Mouse (Mus musculus) heart, embryonic 11.5 days (tissue): ENCODE measurements around the gene Gapdhs. TPM values are rescaled to one million over a fixed set of nuclear protein-coding genes. Genes with fewer than 3 reads are reported as not detected.

Source experiments
- ATAC-seq: fragments of 200-750 bp; cut with Nextera tagmentation; replicated peaks from 2 replicates; pipeline ENCODE4 v1.8.0; 2017; ENCODE audit warnings: moderate library complexity; ENCODE audit not compliant: insufficient number of reproducible peaks, low FRiP score, low TSS enrichment
- H3K27ac ChIP-seq: fragments of 300-500 bp; sonication (generic); 2 replicates; pipeline ENCODE4 v1.5.1; 2014; ENCODE audit warnings: mild to moderate bottlenecking, low read depth, low read length
- H3K27me3 ChIP-seq: fragments of 300-500 bp; sonication (generic); 2 replicates; pipeline ENCODE4 v1.6.1; 2014; ENCODE audit warnings: mild to moderate bottlenecking, low read length, mixed read lengths; ENCODE audit not compliant: control insufficient read depth, insufficient read depth
- H3K36me3 ChIP-seq: fragments of 300-500 bp; sonication (generic); 2 replicates; pipeline ENCODE4 v1.6.1; 2014; ENCODE audit warnings: mild to moderate bottlenecking, low read length, moderate library complexity, mixed read lengths; ENCODE audit not compliant: control insufficient read depth, insufficient read depth
- H3K4me1 ChIP-seq: fragments of 300-500 bp; sonication (generic); 2 replicates; pipeline ENCODE4 v1.6.1; 2014; ENCODE audit warnings: low read length; ENCODE audit not compliant: control insufficient read depth, insufficient read depth
- H3K4me2 ChIP-seq: fragments of 300-500 bp; sonication (generic); 2 replicates; pipeline ENCODE4 v1.6.1; 2014; ENCODE audit warnings: mild to moderate bottlenecking, moderate library complexity
- H3K4me3 ChIP-seq: fragments of 300-500 bp; sonication (generic); 2 replicates; pipeline ENCODE4 v1.5.1; 2014; ENCODE audit warnings: low read depth, low read length
- H3K9ac ChIP-seq: fragments of 300-500 bp; sonication (generic); 2 replicates; pipeline ENCODE4 v1.6.1; 2014; ENCODE audit warnings: mild to moderate bottlenecking, low read depth, low read length, moderate library complexity
- H3K9me3 ChIP-seq: fragments of 300-500 bp; sonication (generic); replicated peaks from 2 replicates; pipeline ENCODE4 v1.6.1; 2016; ENCODE audit warnings: low read length; ENCODE audit not compliant: control insufficient read depth
- WGBS: fragments of 180-500 bp; shearing (Covaris S2); extraction: QIAGEN DNeasy Blood & Tissue Kit; methylation state at CpG from one replicate; pipeline ENCODE4 v1.1.7; 2014; ENCODE audit not compliant: insufficient replicate concordance; 5-methylcytosine and 5-hydroxymethylcytosine counted together
- polyA plus RNA-seq: library from polyadenylated mRNA; unstranded; fragments of >200 nt; fragmentation: Nextera tagmentation; extraction: Ambion mirVana; gene quantifications from 2 replicates; pipeline ENCODE4 v1.2.1, GENCODE M21; 2014

The Gapdhs gene
- polyA plus RNA-seq, 1 experiment from 2014 or later = 0.36 TPM

- no peaks in the 10 kb centered on the region for H3K36me3 ChIP-seq
- H3K27ac ChIP-seq = no peak overlapping the region
- H3K9ac ChIP-seq = no peak overlapping the region
- WGBS = 67% methylated on average over 1 of the region's 1 CpGs
- no peaks in the 10 kb centered on the region for H3K4me1 ChIP-seq
- ATAC-seq = no peak
- H3K9me3 ChIP-seq = no peaks in the 10 kb centered on the region
- no peak overlapping the region for H3K4me2 ChIP-seq
- no peak overlapping the region for H3K4me3 ChIP-seq
- H3K27me3 ChIP-seq = no peaks in the 10 kb centered on the region; the same call in 1 of the 2 replicates
Observed at GRCm38 (mm10) chr7:30777911-30778310, 34.4 kb upstream of the Gapdhs start.

- Histone ChIP-seq H3K4me1 (no peaks in the 10 kb centered on the region), H3K9ac (no peak overlapping the region), H3K9me3 (no peaks in the 10 kb centered on the region), H3K27me3 (no peaks in the 10 kb centered on the region; the same call in 1 of the 2 replicates), H3K4me3 (no peak overlapping the region), H3K27ac (no peak overlapping the region), H3K4me2 (no peak overlapping the region), H3K36me3 (no peaks in the 10 kb centered on the region)
- WGBS = 41% methylated on average over 7 of the region's 7 CpGs
- ATAC-seq = no peak
Observed at GRCm38 (mm10) chr7:30777081-30777579, 33.6 kb upstream of the Gapdhs start.

GRCm38 (mm10) chr7:30776104-30776503 is 32.6 kb upstream of the Gapdhs start:
- H3K9me3 ChIP-seq = no peaks in the 10 kb centered on the region; the same call in 1 of the 2 replicates
- ATAC-seq = no peak; the same call in 1 of the 2 replicates
- no peak overlapping the region for H3K4me3 ChIP-seq
- H3K4me1 ChIP-seq = no peaks in the 10 kb centered on the region
- no peaks in the 10 kb centered on the region for H3K36me3 ChIP-seq
- no peak overlapping the region for H3K4me2 ChIP-seq
- no peak overlapping the region for H3K9ac ChIP-seq
- H3K27me3 ChIP-seq = no peaks in the 10 kb centered on the region; the same call in 1 of the 2 replicates
- WGBS = 76% methylated on average over 9 of the region's 9 CpGs
- no peak overlapping the region for H3K27ac ChIP-seq

- H3K4me3 ChIP-seq = no peak overlapping the region
- no peak overlapping the region for H3K4me2 ChIP-seq
- no peaks in the 10 kb centered on the region for H3K36me3 ChIP-seq
- no peaks in the 10 kb centered on the region for H3K27me3 ChIP-seq
- no peaks in the 10 kb centered on the region for H3K4me1 ChIP-seq
- no peak for ATAC-seq
- no peak overlapping the region for H3K27ac ChIP-seq
- WGBS = 22% methylated on average over 9 of the region's 9 CpGs
- H3K9me3 ChIP-seq = no peaks in the 10 kb centered on the region; the same call in 1 of the 2 replicates
- H3K9ac ChIP-seq = 0 out of 2 replicates have a peak overlapping the region, but pooled peaks have one; percentile 40
Observed at GRCm38 (mm10) chr7:30769236-30769635, 25.8 kb upstream of the Gapdhs start.

GRCm38 (mm10) chr7:30766408-30766807 is 22.9 kb upstream of the Gapdhs start:
- WGBS = 82% methylated on average over 4 of the region's 4 CpGs
- Histone ChIP-seq H3K27ac (no peak overlapping the region), H3K4me1 (peaks cover 2% of the 10 kb centered on the region; the same call in 1 of the 2 replicates), H3K9ac (no peak overlapping the region), H3K9me3 (no peaks in the 10 kb centered on the region; the same call in 1 of the 2 replicates), H3K4me2 (no peak overlapping the region), H3K4me3 (no peak overlapping the region), H3K36me3 (no peaks in the 10 kb centered on the region), H3K27me3 (no peaks in the 10 kb centered on the region)
- no peak for ATAC-seq

GRCm38 (mm10) chr7:30765173-30765572 is 21.7 kb upstream of the Gapdhs start:
- Histone ChIP-seq H3K9me3 (no peaks in the 10 kb centered on the region), H3K9ac (no peak overlapping the region), H3K4me1 (peaks cover 8% of the 10 kb centered on the region; the same call in 1 of the 2 replicates), H3K4me3 (no peak overlapping the region), H3K36me3 (no peaks in the 10 kb centered on the region), H3K4me2 (peak overlapping the region; percentile 25; the same call in 1 of the 2 replicates), H3K27me3 (no peaks in the 10 kb centered on the region), H3K27ac (no peak overlapping the region)
- ATAC-seq = no peak
- 28% methylated on average over 11 of the region's 11 CpGs for WGBS

- Histone ChIP-seq H3K27me3 (no peaks in the 10 kb centered on the region), H3K4me2 (no peak within 1 kb of the TSS), H3K4me3 (no peak within 1 kb of the TSS), H3K36me3 (no peaks in the 10 kb centered on the region), H3K4me1 (peaks cover 8% of the 10 kb centered on the region; the same call in 1 of the 2 replicates), H3K9ac (no peak within 1 kb of the TSS), H3K27ac (no peak within 1 kb of the TSS), H3K9me3 (no peaks in the 10 kb centered on the region)
- 55% methylated on average over 5 of the region's 5 CpGs for WGBS
- ATAC-seq = no peak
Observed at GRCm38 (mm10) chr7:30763456-30763855, 20.0 kb upstream of the Gapdhs start, which contains the start of gene Dmkn. Gene Dmkn (plus strand): TSS chr7:30763756.

- Histone ChIP-seq H3K36me3 (no peaks in the 10 kb centered on the region), H3K9ac (no peak overlapping the region), H3K27ac (no peak overlapping the region), H3K27me3 (no peaks in the 10 kb centered on the region), H3K4me3 (no peak overlapping the region), H3K4me1 (peaks cover 8% of the 10 kb centered on the region; the same call in 1 of the 2 replicates), H3K4me2 (no peak overlapping the region), H3K9me3 (no peaks in the 10 kb centered on the region)
- no peak for ATAC-seq
- WGBS = 26% methylated on average over 4 of the region's 4 CpGs
Observed at GRCm38 (mm10) chr7:30761769-30762352, 18.4 kb upstream of the Gapdhs start.
